In genomic region chr19:5845319-5846135, GRCm38 (mm10) we compare ENCODE assay signal across 8 mouse cellular contexts. TPM values are rescaled to one million over a fixed set of nuclear protein-coding genes. Genes with fewer than 3 reads are reported as not detected.
DNase-seq lines count a peak whose midpoint lies in the region; ATAC-seq lines count a peak whose summit lies in the region.

No protein-coding gene starts in this region.

- peak overlapping the region; percentile 76 for H3K4me2 ChIP-seq in hindbrain, embryonic 15.5 days

- H3K9ac ChIP-seq in hindbrain, embryonic 15.5 days: peak overlapping the region; percentile 51

- H3K4me3 ChIP-seq in hindbrain, embryonic 15.5 days: peak overlapping the region; percentile 35

- 7% methylated on average over 45 of the region's 45 CpGs for WGBS in hindbrain, embryonic 15.5 days

- peak; percentile 66 for ATAC-seq in hindbrain, embryonic 15.5 days (ENCODE audit: low FRiP score, low read depth)

- no peaks in the 10 kb centered on the region for H3K27me3 ChIP-seq in hindbrain, embryonic 15.5 days

- peak; percentile 98 for DNase-seq in Muller cell, postnatal 12 days (ENCODE audit: inconsistent ontology term)
- DNase-seq in cerebellum, adult 9-11 months: peak; percentile 93
- DNase-seq in frontal cortex, postnatal 25 days (ENCODE audit: low spot score in 2 of 2): peak; percentile 84 to 86
- peak; percentile 83 for DNase-seq in left cerebral cortex, adult 11 months (ENCODE audit: low spot score)
- peak; percentile 97 for DNase-seq in lung, postnatal 4 days
- DNase-seq in retina, postnatal 7 days (ENCODE audit: low read depth, low spot score): peak; percentile 88
- peak; percentile 92 for DNase-seq in urinary bladder, adult 2 months (ENCODE audit: low spot score)

- H3K4me1 ChIP-seq in hindbrain, embryonic 15.5 days (replicated peaks): peaks cover 79% of the 10 kb centered on the region

- peak overlapping the region; percentile 98 for H3K27ac ChIP-seq in hindbrain, embryonic 15.5 days (replicated peaks)

- no peaks in the 10 kb centered on the region for H3K36me3 ChIP-seq in hindbrain, embryonic 15.5 days

- no peaks in the 10 kb centered on the region for H3K9me3 ChIP-seq in hindbrain, embryonic 15.5 days

RNA-seq across cellular contexts. Expression of gene Frmd8, which starts 29.5 kb away (rescaled TPM):
- polyA plus RNA-seq in hindbrain, embryonic 15.5 days (2015; fragmentation: Nextera tagmentation; extraction: Ambion mirVana): 17.6 and 18.0 TPM in 2 replicates
- polyA plus RNA-seq in urinary bladder, adult 2 months (2012; rRNA removed): 20.7 and 21.6 TPM in 2 replicates

RNA-seq across cellular contexts. Expression of gene Slc25a45, which starts 32.1 kb away (rescaled TPM):
- 2.6 TPM in 2 replicates for polyA plus RNA-seq in hindbrain, embryonic 15.5 days (2015; fragmentation: Nextera tagmentation; extraction: Ambion mirVana)
- 19.2 and 25.1 TPM in 2 replicates for polyA plus RNA-seq in urinary bladder, adult 2 months (2012; rRNA removed)

RNA-seq across cellular contexts. Expression of gene Tigd3, which starts 48.4 kb away (rescaled TPM):
- polyA plus RNA-seq in hindbrain, embryonic 15.5 days (2015; fragmentation: Nextera tagmentation; extraction: Ambion mirVana): 10.7 and 11.7 TPM in 2 replicates
- 0.69 and 0.87 TPM in 2 replicates for polyA plus RNA-seq in urinary bladder, adult 2 months (2012; rRNA removed)

Comparison
In these comparisons a context has a peak if more than half of its experiments do, and no peak if none do; other contexts are left out.
1. Peak in every context shown above with its lines: DNase-seq, ATAC-seq, H3K4me3 ChIP-seq and H3K27ac ChIP-seq.